Mouse (Mus musculus) embryonic stem cell, embryonic (primary cell): ENCODE measurements at regions not wholly inside any gene's neighbourhood (a gene's known extent, or its start where the extent isn't known, plus 50 kb on each side); places are given as distances from the start of the nearest gene placed in this dataset.

Experiments used
- CTCF ChIA-PET, 4 experiments: fragments of 300-600 bp in 2 of 4; fragments of 350-600 bp in 2 of 4; sonication (Branson Sonifier 250); formaldehyde crosslinking; loops; one replicate each; lab custom pipeline; 2022; ENCODE audit warnings: inconsistent platforms in 2 of 4; lab: Charles Lee
- POLR2A ChIA-PET, 4 experiments: fragments of 300-600 bp in 2 of 4; fragments of 350-600 bp in 2 of 4; sonication (Branson Sonifier 250); formaldehyde crosslinking; loops; one replicate each; lab custom pipeline; 2022; ENCODE audit warnings: antibody characterized with exemption in 4 of 4, inconsistent platforms in 1 of 4; lab: Charles Lee

GRCm38 (mm10) chr8:53338006-53338405 lies 173.5 kb upstream of the Aga start:
- CTCF ChIA-PET, result no interaction called here

DNA sequence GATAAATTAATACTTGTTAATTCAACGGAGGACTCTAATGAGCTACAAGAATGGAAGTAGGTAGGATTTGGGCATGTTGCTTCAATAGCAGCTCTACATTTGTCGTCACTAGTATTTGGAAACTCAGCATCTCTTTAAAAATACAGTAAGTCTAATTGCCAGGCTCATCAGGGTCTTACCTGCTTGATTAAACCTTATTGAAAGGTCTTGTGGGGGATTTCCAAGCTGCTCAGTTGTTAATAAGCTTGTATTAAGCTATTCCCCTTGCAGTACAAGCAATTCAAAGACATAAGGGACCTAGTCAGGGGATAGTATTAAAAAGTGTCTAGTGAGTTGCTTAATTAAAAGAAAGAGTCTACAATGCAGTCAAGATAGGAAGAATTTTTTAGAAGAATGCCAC lies 142.9 kb upstream of the Aga start:
- ChIA-PET CTCF (interaction anchor here in 1 of 4 experiments (0.6 kb wide), 1 partner anchor 424 kb away, joined by 3 read pairs; no protein-coding TSS in a partner anchor), POLR2A (no interaction called here)

More at GRCm38 (mm10) chr8:53338006-53338405, 173.5 kb upstream of the Aga start:
- POLR2A ChIA-PET, result no interaction called here

DNA sequence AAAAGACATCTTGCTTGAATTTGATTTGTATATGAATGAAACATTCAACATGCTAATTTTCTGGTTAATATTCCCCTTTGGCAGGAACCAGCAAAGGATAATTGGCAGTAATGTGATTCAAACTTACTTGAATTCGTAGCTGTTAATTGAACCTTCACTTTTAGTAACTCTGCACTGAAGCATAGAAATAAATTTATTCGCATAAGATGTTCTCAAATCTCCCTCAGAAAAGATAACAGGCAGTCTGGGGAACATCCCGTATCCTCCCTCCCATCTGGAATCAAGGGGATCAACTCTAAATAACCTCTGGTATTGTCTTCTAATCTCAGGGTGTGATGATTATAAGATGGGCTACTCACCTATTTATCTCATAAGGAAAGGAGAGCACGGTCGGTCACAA lies 138.1 kb upstream of the Aga start:
- ChIA-PET POLR2A (no interaction called here), CTCF (no interaction called here)

- POLR2A ChIA-PET, result no interaction called here
Observed at GRCm38 (mm10) chr8:53412101-53412500, 99.4 kb upstream of the Aga start.

DNA sequence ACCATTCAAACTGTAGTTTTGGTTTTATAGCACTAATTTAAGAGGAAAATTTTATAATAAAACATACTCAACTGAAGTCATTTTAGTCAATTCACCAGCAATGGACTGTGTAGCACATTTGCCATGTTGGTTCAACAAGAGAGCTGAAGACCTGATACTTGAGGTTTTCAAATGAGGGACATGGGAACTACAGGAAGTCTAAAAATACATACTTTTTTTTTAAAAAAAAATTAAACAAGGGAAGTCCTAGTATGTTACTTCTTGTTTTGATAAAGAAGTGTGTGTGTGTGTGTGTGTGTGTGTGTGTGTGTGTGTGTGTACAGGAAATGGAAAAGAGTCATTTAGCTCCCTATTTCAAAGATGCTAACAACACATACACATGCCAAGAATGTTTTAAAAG lies 77.3 kb upstream of the Aga start:
- CTCF ChIA-PET, result interaction anchor here in 2 of 4 experiments (0.6 to 0.7 kb wide), 2 partner anchors 10 to 229 kb away, joined by 4 to 5 read pairs; no protein-coding TSS in a partner anchor

More at GRCm38 (mm10) chr8:53412101-53412500, 99.4 kb upstream of the Aga start:
- CTCF ChIA-PET, result interaction anchor here in 1 of 4 experiments (0.6 kb wide), 1 partner anchor 9 kb away, joined by 7 read pairs; no protein-coding TSS in a partner anchor

GRCm38 (mm10) chr8:53435721-53436120 lies 75.8 kb upstream of the Aga start:
- POLR2A ChIA-PET, result no interaction called here
- CTCF ChIA-PET, result no interaction called here

More for the DNA sequence above, 77.3 kb upstream of the Aga start:
- POLR2A ChIA-PET, result no interaction called here

GRCm38 (mm10) chr8:53446748-53447355 lies 64.7 kb upstream of the Aga start:
- POLR2A ChIA-PET, result no interaction called here
- CTCF ChIA-PET, result no interaction called here
